Mouse (Mus musculus): ENCODE results near the gene Inha. TPM values are rescaled to one million over a fixed set of nuclear protein-coding genes. Genes with fewer than 3 reads are reported as not detected.
A peak's percentile ranks its signal among the peaks of the same experiment; 100 is the strongest.

Inha gene
- total and polyA plus RNA-seq, 3 experiments = not detected

- peaks cover 0 to 5% of the 10 kb centered on the region in 2 experiments; a peak in 3 of 4 replicates for H3K36me3 ChIP-seq (ENCODE audit: control insufficient read depth in 1 of 2, insufficient read depth in 2 of 2, low read length in 2 of 2)
- DNase-seq (ENCODE audit: low read depth, low spot score) = no peak
- no peaks in the 10 kb centered on the region for H3K9me3 ChIP-seq (replicated peaks; ENCODE audit: insufficient read depth, low read length)
- H3K27ac ChIP-seq (ENCODE audit: control insufficient read depth, low read depth, low read length) = no peak overlapping the region
- TF ChIP-seq ZKSCAN1 (IDR thresholded peaks at IDR 0.05; ENCODE audit: low read depth, low read length) = no peak
- TF ChIP-seq CTCF (IDR thresholded peaks at IDR 0.05 in 2 of 3, conservative IDR thresholded peaks at IDR 0.05 in 1 of 3; ENCODE audit: control insufficient read depth in 1 of 3, insufficient read depth in 1 of 3, low read depth in 2 of 3, low read length in 3 of 3, poor library complexity in 1 of 3, severe bottlenecking in 1 of 3) = no peak
- TF ChIP-seq ZMIZ1 (IDR thresholded peaks at IDR 0.05; ENCODE audit: low read depth, low read length) = no peak
- TF ChIP-seq POLR2AphosphoS5 (IDR thresholded peaks at IDR 0.05; ENCODE audit: borderline replicate concordance, low read depth, low read length) = no peak
- TF ChIP-seq MYB (IDR thresholded peaks at IDR 0.05; ENCODE audit: low read depth, low read length) = no peak
- TF ChIP-seq MAFK (IDR thresholded peaks at IDR 0.05; ENCODE audit: borderline replicate concordance, low read depth, low read length) = no peak
- no peaks in the 10 kb centered on the region for H3K27me3 ChIP-seq (ENCODE audit: control insufficient read depth in 1 of 2, insufficient read depth in 2 of 2, low read length in 2 of 2)
- peak overlapping the region in 1 of 2 experiments; percentile 34; a peak in 2 of 4 replicates for H3K4me3 ChIP-seq (ENCODE audit: control insufficient read depth in 1 of 2, insufficient read depth in 1 of 2, low read depth in 2 of 2, low read length in 2 of 2)
- peaks cover 3% of the 10 kb centered on the region; the same call in 1 of the 2 replicates for H3K79me2 ChIP-seq (ENCODE audit: control insufficient read depth, insufficient read depth, low read length, poor library complexity)
- 0 out of 4 replicates have a peak, but pooled peaks cover 0 to 4% of the 10 kb centered on the region in 2 experiments for H3K4me1 ChIP-seq (ENCODE audit: control insufficient read depth in 1 of 2, insufficient read depth in 2 of 2, low read length in 2 of 2)
- no peak overlapping the region for H3K9ac ChIP-seq (ENCODE audit: control insufficient read depth, low read depth, low read length, poor library complexity, severe bottlenecking)
These were observed 27.3 kb upstream of the Inha start for GRCm38 (mm10) chr1:75479635-75479989.

GRCm38 (mm10) chr1:75480036-75480435, 26.8 kb upstream of the Inha start:
- peaks cover 3% of the 10 kb centered on the region; the same call in 1 of the 2 replicates for H3K79me2 ChIP-seq (ENCODE audit: control insufficient read depth, insufficient read depth, low read length, poor library complexity)
- no peak overlapping the region for H3K27ac ChIP-seq (ENCODE audit: control insufficient read depth, low read depth, low read length)
- H3K27me3 ChIP-seq (ENCODE audit: control insufficient read depth in 1 of 2, insufficient read depth in 2 of 2, low read length in 2 of 2) = no peaks in the 10 kb centered on the region
- peaks cover 0 to 5% of the 10 kb centered on the region in 2 experiments; a peak in 3 of 4 replicates for H3K36me3 ChIP-seq (ENCODE audit: control insufficient read depth in 1 of 2, insufficient read depth in 2 of 2, low read length in 2 of 2)
- H3K4me3 ChIP-seq (ENCODE audit: control insufficient read depth in 1 of 2, insufficient read depth in 1 of 2, low read depth in 2 of 2, low read length in 2 of 2) = no peak overlapping the region
- 0 out of 4 replicates have a peak, but pooled peaks cover 0 to 4% of the 10 kb centered on the region in 2 experiments for H3K4me1 ChIP-seq (ENCODE audit: control insufficient read depth in 1 of 2, insufficient read depth in 2 of 2, low read length in 2 of 2)
- H3K9ac ChIP-seq (ENCODE audit: control insufficient read depth, low read depth, low read length, poor library complexity, severe bottlenecking) = no peak overlapping the region
- H3K9me3 ChIP-seq (replicated peaks; ENCODE audit: insufficient read depth, low read length) = no peaks in the 10 kb centered on the region
- no peak for DNase-seq (ENCODE audit: low read depth, low spot score)
- TF ChIP-seq EP300 (IDR thresholded peaks at IDR 0.05; ENCODE audit: low read depth in 1 of 2, low read length in 2 of 2) = no peak

GRCm38 (mm10) chr1:75480735-75481134, 26.1 kb upstream of the Inha start:
- no peak overlapping the region for H3K9ac ChIP-seq (ENCODE audit: control insufficient read depth, low read depth, low read length, poor library complexity, severe bottlenecking)
- no peak for TF ChIP-seq TAL1 (IDR thresholded peaks at IDR 0.05; ENCODE audit: low read length)
- TF ChIP-seq UBTF (IDR thresholded peaks at IDR 0.05; ENCODE audit: borderline replicate concordance, insufficient read depth, low read depth, low read length) = no peak
- no peak for TF ChIP-seq MEF2A (IDR thresholded peaks at IDR 0.05; ENCODE audit: extremely low read depth, insufficient replicate concordance, low read depth, low read length, poor library complexity, severe bottlenecking)
- no peak for TF ChIP-seq HCFC1 (IDR thresholded peaks at IDR 0.05; ENCODE audit: low read depth, low read length)
- no peak for TF ChIP-seq MAX (IDR thresholded peaks at IDR 0.05; ENCODE audit: low read length)
- TF ChIP-seq RAD21 (IDR thresholded peaks at IDR 0.05; ENCODE audit: low read depth, low read length) = no peak
- no peak for TF ChIP-seq E2F4 (IDR thresholded peaks at IDR 0.05; ENCODE audit: borderline replicate concordance, low read depth, low read length)
- TF ChIP-seq ZKSCAN1 (IDR thresholded peaks at IDR 0.05; ENCODE audit: low read depth, low read length) = no peak
- no peak for TF ChIP-seq EP300 (IDR thresholded peaks at IDR 0.05; ENCODE audit: low read depth in 1 of 2, low read length in 2 of 2)
- no peak for TF ChIP-seq TCF12 (IDR thresholded peaks at IDR 0.05; ENCODE audit: low read depth, low read length)
- TF ChIP-seq USF1 (IDR thresholded peaks at IDR 0.05; ENCODE audit: low read depth, low read length) = no peak
- no peak for TF ChIP-seq MYC (IDR thresholded peaks at IDR 0.05; ENCODE audit: low read depth, low read length)
- no peak for TF ChIP-seq ETS1 (IDR thresholded peaks at IDR 0.05; ENCODE audit: low read depth, low read length)
- H3K79me2 ChIP-seq (ENCODE audit: control insufficient read depth, insufficient read depth, low read length, poor library complexity) = peaks cover 3% of the 10 kb centered on the region; the same call in 1 of the 2 replicates
- H3K36me3 ChIP-seq (ENCODE audit: control insufficient read depth in 1 of 2, insufficient read depth in 2 of 2, low read length in 2 of 2) = peaks cover 0 to 5% of the 10 kb centered on the region in 2 experiments; a peak in 3 of 4 replicates
- no peaks in the 10 kb centered on the region for H3K9me3 ChIP-seq (replicated peaks; ENCODE audit: insufficient read depth, low read length)
- H3K27me3 ChIP-seq (ENCODE audit: control insufficient read depth in 1 of 2, insufficient read depth in 2 of 2, low read length in 2 of 2) = no peaks in the 10 kb centered on the region
- DNase-seq (ENCODE audit: low read depth, low spot score) = no peak
- H3K4me1 ChIP-seq (ENCODE audit: control insufficient read depth in 1 of 2, insufficient read depth in 2 of 2, low read length in 2 of 2) = 0 out of 4 replicates have a peak, but pooled peaks cover 0 to 4% of the 10 kb centered on the region in 2 experiments
- no peak overlapping the region for H3K27ac ChIP-seq (ENCODE audit: control insufficient read depth, low read depth, low read length)
- H3K4me3 ChIP-seq (ENCODE audit: control insufficient read depth in 1 of 2, insufficient read depth in 1 of 2, low read depth in 2 of 2, low read length in 2 of 2) = no peak overlapping the region
